Mouse (Mus musculus): ENCODE measurements around the gene Rsg1. TPM values are rescaled to one million over a fixed set of nuclear protein-coding genes. Genes with fewer than 3 reads are reported as not detected.
A peak's percentile ranks its signal among the peaks of the same experiment; 100 is the strongest.

The Rsg1 gene
- polyA plus RNA-seq, 1 experiment from 2014 or later, result 6.0 TPM

- Histone ChIP-seq H3K4me1 (peaks cover 21% of the 10 kb centered on the region), H3K9ac (no peak overlapping the region), H3K27ac (no peak overlapping the region), H3K27me3 (peaks cover 19% of the 10 kb centered on the region), H3K9me3 (no peaks in the 10 kb centered on the region), H3K4me2 (no peak overlapping the region), H3K4me3 (no peak overlapping the region), H3K36me3 (peaks cover 25% of the 10 kb centered on the region)
- 68% methylated on average over 2 of the region's 2 CpGs for WGBS
- ATAC-seq (ENCODE audit: insufficient number of reproducible peaks, low FRiP score, low TSS enrichment, low read depth), result no peak
Observed at GRCm38 (mm10) chr4:141252641-141253040, 38.9 kb downstream of the Rsg1 start.

DNA sequence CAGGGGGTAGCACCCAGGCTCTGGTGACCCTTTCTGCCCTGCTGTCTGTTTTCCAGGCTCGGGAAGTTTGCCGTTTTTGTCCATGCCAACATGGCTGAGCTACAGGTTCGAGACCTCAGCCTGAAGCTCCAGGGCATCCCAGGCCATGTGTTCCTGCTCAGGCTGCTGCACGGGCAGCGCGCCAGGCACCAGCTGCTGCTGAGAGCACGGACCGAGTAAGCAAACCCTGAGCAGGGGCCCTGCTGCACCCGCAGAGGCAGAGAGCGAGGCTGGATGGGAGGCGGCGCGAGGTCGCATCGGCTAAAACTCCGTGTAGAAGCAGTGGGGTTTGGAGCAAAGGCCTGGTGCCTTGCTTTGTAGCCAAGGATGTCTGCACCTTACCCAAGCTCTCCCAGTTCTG lies 40.5 kb downstream of the Rsg1 start:
- peak; percentile 45; the same call in 1 of the 2 replicates for ATAC-seq (ENCODE audit: insufficient number of reproducible peaks, low FRiP score, low TSS enrichment, low read depth)
- peaks cover 4% of the 10 kb centered on the region for H3K27me3 ChIP-seq
- peaks cover 8% of the 10 kb centered on the region for H3K4me1 ChIP-seq
- no peak overlapping the region for H3K9ac ChIP-seq
- no peak overlapping the region for H3K4me2 ChIP-seq
- 0 out of 2 replicates have a peak overlapping the region, but pooled peaks have one; percentile 24 for H3K27ac ChIP-seq
- H3K4me3 ChIP-seq, result no peak overlapping the region
- no peaks in the 10 kb centered on the region for H3K9me3 ChIP-seq
- peaks cover 25% of the 10 kb centered on the region for H3K36me3 ChIP-seq
- WGBS, result 63% methylated on average over 16 of the region's 16 CpGs

DNA sequence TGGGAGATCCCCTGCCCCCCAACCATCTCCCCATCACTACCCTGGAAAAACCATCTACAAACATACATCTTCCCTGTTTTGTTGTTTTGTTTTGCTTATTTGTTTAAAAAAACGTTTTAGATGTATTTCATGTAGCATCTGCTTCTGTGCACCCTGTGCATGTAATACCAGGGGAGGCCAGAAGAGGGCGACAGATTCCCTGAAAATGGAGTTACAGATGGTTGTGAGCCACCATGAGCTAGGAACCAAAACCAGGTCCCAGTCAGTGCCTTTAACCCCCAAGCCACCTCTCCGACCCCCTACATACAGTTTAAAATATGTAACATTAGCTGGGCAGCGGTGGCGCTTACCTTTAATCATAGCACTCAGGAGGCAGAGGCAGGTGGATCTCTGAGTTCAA lies 43.7 kb downstream of the Rsg1 start:
- Histone ChIP-seq H3K27me3 (no peaks in the 10 kb centered on the region), H3K4me3 (no peak overlapping the region), H3K27ac (no peak overlapping the region), H3K36me3 (peaks cover 17% of the 10 kb centered on the region), H3K9ac (no peak overlapping the region), H3K4me2 (no peak overlapping the region), H3K9me3 (no peaks in the 10 kb centered on the region), H3K4me1 (peaks cover 18% of the 10 kb centered on the region)
- no peak for ATAC-seq (ENCODE audit: insufficient number of reproducible peaks, low FRiP score, low TSS enrichment, low read depth)
- WGBS, result 66% methylated on average over 5 of the region's 5 CpGs

- Histone ChIP-seq H3K9ac (no peak overlapping the region), H3K27ac (no peak overlapping the region; the same call in 1 of the 2 replicates), H3K4me2 (no peak overlapping the region)
Observed at GRCm38 (mm10) chr4:141259413-141259812, 45.7 kb downstream of the Rsg1 start.

DNA sequence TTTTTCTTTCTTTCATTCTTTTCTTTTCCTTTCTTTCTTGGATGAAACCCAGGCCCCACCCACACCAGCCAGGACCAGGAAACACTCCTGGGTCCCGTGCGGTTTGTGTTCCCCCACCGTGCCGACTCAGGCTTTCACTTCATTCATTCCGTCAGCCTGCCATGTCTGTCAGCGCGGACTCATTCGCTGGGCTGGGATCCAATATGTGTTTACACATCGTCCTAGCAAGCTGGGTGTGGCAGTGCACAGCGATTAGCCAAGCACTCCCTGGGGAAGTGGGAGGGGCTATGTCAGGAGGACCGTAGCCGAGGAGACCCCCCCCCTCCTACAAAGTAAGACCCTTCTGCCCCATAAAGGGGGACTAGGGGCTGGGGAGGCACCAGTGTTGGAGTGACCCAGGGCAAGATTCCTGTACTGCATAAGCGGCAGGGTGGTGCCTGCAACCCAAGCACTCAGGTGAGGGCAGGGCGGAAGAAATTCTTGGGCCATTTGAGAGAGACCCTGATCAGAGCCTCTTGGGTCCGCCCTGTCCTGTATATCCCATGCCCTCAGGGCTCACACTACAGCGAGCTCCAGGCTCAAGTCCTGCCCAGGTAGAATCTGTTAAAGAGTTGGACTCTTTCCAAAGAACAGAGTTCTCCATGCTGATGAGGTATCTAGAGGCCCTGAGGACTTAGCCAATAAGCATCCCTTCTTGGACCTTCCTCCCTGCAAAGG lies 46.4 kb downstream of the Rsg1 start:
- no peaks in the 10 kb centered on the region for H3K9me3 ChIP-seq
- H3K4me2 ChIP-seq, result peak overlapping the region; percentile 39
- H3K4me1 ChIP-seq, result peaks cover 10% of the 10 kb centered on the region
- H3K9ac ChIP-seq, result no peak overlapping the region
- H3K27me3 ChIP-seq, result no peaks in the 10 kb centered on the region
- ATAC-seq (ENCODE audit: insufficient number of reproducible peaks, low FRiP score, low TSS enrichment, low read depth), result no peak
- peaks cover 12% of the 10 kb centered on the region for H3K36me3 ChIP-seq
- 42% methylated on average over 16 of the region's 16 CpGs for WGBS
- H3K4me3 ChIP-seq, result peak overlapping the region; percentile 14; the same call in 1 of the 2 replicates
- no peak overlapping the region for H3K27ac ChIP-seq

More at GRCm38 (mm10) chr4:141259413-141259812, 45.7 kb downstream of the Rsg1 start:
- no peaks in the 10 kb centered on the region for H3K9me3 ChIP-seq
- no peaks in the 10 kb centered on the region for H3K27me3 ChIP-seq
- H3K4me3 ChIP-seq, result 0 out of 2 replicates have a peak overlapping the region, but pooled peaks have one; percentile 14
- ATAC-seq (ENCODE audit: insufficient number of reproducible peaks, low FRiP score, low TSS enrichment, low read depth), result no peak
- WGBS, result 78% methylated on average over 12 of the region's 12 CpGs
- H3K36me3 ChIP-seq, result peaks cover 15% of the 10 kb centered on the region
- peaks cover 11% of the 10 kb centered on the region for H3K4me1 ChIP-seq

GRCm38 (mm10) chr4:141262906-141263637 lies 49.3 kb downstream of the Rsg1 start:
- no peak overlapping the region for H3K4me2 ChIP-seq
- no peaks in the 10 kb centered on the region for H3K36me3 ChIP-seq
- no peak overlapping the region for H3K9ac ChIP-seq
- H3K9me3 ChIP-seq, result no peaks in the 10 kb centered on the region
- WGBS, result 69% methylated on average over 10 of the region's 10 CpGs
- no peaks in the 10 kb centered on the region for H3K27me3 ChIP-seq
- ATAC-seq (ENCODE audit: insufficient number of reproducible peaks, low FRiP score, low TSS enrichment, low read depth), result no peak
- no peak overlapping the region for H3K4me3 ChIP-seq
- H3K4me1 ChIP-seq, result peaks cover 10% of the 10 kb centered on the region
- H3K27ac ChIP-seq, result no peak overlapping the region

DNA sequence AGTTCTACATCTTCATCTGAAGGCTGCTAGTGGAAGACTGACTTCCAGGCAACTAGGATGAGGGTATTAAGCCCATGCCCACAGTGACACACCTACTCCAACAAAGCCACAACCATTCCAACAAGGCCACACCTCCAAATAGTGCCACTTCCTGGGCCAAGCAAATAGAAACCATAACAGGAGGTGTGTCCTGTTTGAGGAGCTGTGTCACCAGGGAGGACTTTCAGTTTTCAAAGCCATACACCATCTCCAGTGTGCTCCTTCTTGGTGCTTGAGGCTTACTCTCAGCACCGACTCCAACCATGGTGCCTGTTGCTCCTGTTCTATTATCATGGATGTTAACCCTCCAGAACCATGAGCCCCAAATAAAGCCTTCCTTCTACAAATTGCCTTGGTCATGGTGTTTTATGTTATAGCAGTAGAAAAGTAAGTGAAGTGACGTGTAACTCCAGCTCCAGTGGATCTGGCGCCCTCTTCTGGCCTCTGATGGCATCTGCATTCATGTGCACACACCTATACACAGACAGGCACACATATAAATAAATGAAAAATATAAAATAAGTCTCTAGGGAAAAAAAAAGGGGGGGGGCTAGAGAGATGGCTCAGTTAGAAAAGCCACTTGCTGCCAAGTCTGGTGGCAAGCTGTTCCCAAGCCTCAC lies 52.4 kb downstream of the Rsg1 start:
- Histone ChIP-seq H3K36me3 (no peaks in the 10 kb centered on the region), H3K27ac (no peak overlapping the region), H3K4me3 (no peak overlapping the region), H3K4me2 (no peak overlapping the region), H3K27me3 (no peaks in the 10 kb centered on the region), H3K9ac (no peak overlapping the region), H3K4me1 (no peaks in the 10 kb centered on the region), H3K9me3 (no peaks in the 10 kb centered on the region)
- ATAC-seq (ENCODE audit: insufficient number of reproducible peaks, low FRiP score, low TSS enrichment, low read depth), result no peak
- 85% methylated on average over 3 of the region's 3 CpGs for WGBS

GRCm38 (mm10) chr4:141267250-141267649 lies 53.5 kb downstream of the Rsg1 start:
- no peaks in the 10 kb centered on the region for H3K27me3 ChIP-seq
- no peak for ATAC-seq (ENCODE audit: insufficient number of reproducible peaks, low FRiP score, low TSS enrichment, low read depth)
- no peak overlapping the region for H3K4me2 ChIP-seq
- H3K9me3 ChIP-seq, result no peaks in the 10 kb centered on the region
- no peak overlapping the region for H3K9ac ChIP-seq
- no peak overlapping the region for H3K4me3 ChIP-seq
- no peaks in the 10 kb centered on the region for H3K4me1 ChIP-seq
- H3K27ac ChIP-seq, result no peak overlapping the region
- 65% methylated on average over 3 of the region's 3 CpGs for WGBS
- no peaks in the 10 kb centered on the region for H3K36me3 ChIP-seq

GRCm38 (mm10) chr4:141267837-141268236 lies 54.1 kb downstream of the Rsg1 start:
- Histone ChIP-seq H3K4me2 (no peak overlapping the region), H3K4me3 (no peak overlapping the region), H3K27ac (no peak overlapping the region), H3K4me1 (0 out of 2 replicates have a peak, but pooled peaks cover under 1% of the 10 kb centered on the region), H3K27me3 (no peaks in the 10 kb centered on the region), H3K9ac (no peak overlapping the region), H3K9me3 (no peaks in the 10 kb centered on the region), H3K36me3 (no peaks in the 10 kb centered on the region)
- 44% methylated on average over 9 of the region's 9 CpGs for WGBS
- no peak for ATAC-seq (ENCODE audit: insufficient number of reproducible peaks, low FRiP score, low TSS enrichment, low read depth)

- H3K27ac ChIP-seq, result no peak overlapping the region
- H3K4me1 ChIP-seq, result peaks cover 5% of the 10 kb centered on the region
- H3K9ac ChIP-seq, result no peak overlapping the region
- no peaks in the 10 kb centered on the region for H3K27me3 ChIP-seq
- no peak overlapping the region for H3K4me2 ChIP-seq
- H3K9me3 ChIP-seq, result no peaks in the 10 kb centered on the region
- no peaks in the 10 kb centered on the region for H3K36me3 ChIP-seq
- ATAC-seq (ENCODE audit: insufficient number of reproducible peaks, low FRiP score, low TSS enrichment, low read depth), result no peak
- WGBS, result 85% methylated on average over 4 of the region's 4 CpGs
- no peak overlapping the region for H3K4me3 ChIP-seq
Observed at GRCm38 (mm10) chr4:141268350-141268749, 54.6 kb downstream of the Rsg1 start.

DNA sequence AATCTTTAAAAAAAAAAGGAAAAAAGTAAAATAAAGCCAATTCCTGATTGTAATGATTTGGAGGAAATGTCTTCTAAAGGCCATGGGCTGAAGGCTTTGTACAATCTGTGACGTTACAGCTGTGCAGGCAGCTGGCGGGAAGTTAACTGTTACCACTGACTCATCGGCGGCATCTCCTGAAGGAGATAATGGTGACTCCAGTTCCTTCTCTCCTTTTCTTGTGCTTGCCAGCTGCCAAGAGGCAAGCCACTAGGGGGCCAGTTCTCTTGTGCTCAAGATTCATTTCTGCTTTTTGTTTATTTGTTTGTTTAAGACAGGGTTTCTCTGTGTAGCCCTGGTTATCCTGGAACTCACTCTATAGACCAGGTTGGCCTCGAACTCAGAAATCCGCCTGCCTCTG lies 55.3 kb downstream of the Rsg1 start:
- 77% methylated on average over 6 of the region's 6 CpGs for WGBS
- Histone ChIP-seq H3K9me3 (no peaks in the 10 kb centered on the region), H3K27me3 (no peaks in the 10 kb centered on the region), H3K9ac (no peak overlapping the region), H3K36me3 (no peaks in the 10 kb centered on the region), H3K27ac (no peak overlapping the region), H3K4me2 (no peak overlapping the region), H3K4me1 (peaks cover 10% of the 10 kb centered on the region), H3K4me3 (no peak overlapping the region)
- no peak for ATAC-seq (ENCODE audit: insufficient number of reproducible peaks, low FRiP score, low TSS enrichment, low read depth)

Data from limb, embryonic 15.5 days (tissue).